In the genomic region with DNA sequence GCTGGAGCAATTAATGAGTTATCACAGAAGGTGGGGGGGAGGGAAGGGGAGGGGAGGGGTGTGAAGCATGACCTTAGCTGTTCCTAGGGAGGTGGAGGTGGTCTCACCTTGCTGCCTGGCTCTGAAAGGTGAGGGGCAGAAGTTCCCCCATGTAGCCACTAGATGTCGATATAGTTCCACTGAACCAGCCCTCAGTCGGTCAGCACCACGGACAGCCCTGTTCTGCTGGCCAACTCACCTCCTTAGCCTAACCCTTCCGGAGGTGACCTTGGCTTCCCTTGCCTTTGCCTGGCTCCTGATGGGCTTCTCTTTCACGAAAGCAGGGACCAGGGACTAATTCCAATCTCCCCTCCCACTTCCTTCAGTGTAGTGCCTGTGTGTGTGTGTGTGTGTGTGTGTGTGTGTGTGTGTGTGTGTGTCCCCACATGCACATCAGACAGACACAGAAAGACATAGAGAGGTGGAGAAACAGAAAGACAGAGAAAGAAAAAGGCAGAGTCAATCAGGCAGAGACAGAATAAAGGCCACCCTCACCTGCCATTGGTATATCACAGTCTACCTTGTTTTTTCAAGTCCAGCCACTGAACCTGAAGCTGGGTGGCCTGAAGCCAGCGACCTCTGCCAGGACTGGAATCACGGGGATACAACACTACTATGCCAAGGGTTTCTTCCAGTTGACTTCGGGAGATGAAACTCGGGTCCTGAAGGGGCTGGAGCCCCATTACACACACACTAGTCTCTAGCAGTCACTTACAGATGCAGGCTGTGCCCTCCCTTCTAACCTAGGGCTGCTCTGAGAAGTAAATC, we compare ENCODE assay signal across 7 mouse cellular contexts.
DNase-seq lines count a peak whose midpoint lies in the region; TF ChIP-seq lines count a peak whose summit lies in the region.

No protein-coding gene starts in this region.

- peaks cover 10% of the 10 kb centered on the region for H3K4me1 ChIP-seq in E14TG2a.4 (replicated peaks; ENCODE audit: low read depth, low read length)

- H3K4me3 ChIP-seq in E14TG2a.4 (replicated peaks; ENCODE audit: low read length) = no peak overlapping the region

- peak; percentile 81 for DNase-seq in ZHBTc4 (ENCODE audit: low read depth, low spot score)
- peak; percentile 76 to 82 for DNase-seq in cerebellum, postnatal 25 days
- DNase-seq in heart, adult 8-10 months (ENCODE audit: low spot score) = peak; percentile 36
- peak; percentile 45 to 70 for DNase-seq in kidney, adult 8-10 months
- DNase-seq in lung, postnatal 14 days = peak; percentile 67
- peak; percentile 25 for DNase-seq in ovary, postnatal 10 days (ENCODE audit: low spot score)

- peaks cover 3% of the 10 kb centered on the region for H3K9me3 ChIP-seq in E14TG2a.4 (ENCODE audit: low read length)

- H3K27me3 ChIP-seq in E14TG2a.4 (ENCODE audit: insufficient read depth, low read length) = no peaks in the 10 kb centered on the region

- H3K36me3 ChIP-seq in E14TG2a.4 (ENCODE audit: insufficient read depth, low read length) = no peaks in the 10 kb centered on the region

- TF ChIP-seq CTCF in E14TG2a.4 (conservative IDR thresholded peaks at IDR 0.05; ENCODE audit: low read length) = peak; percentile 94

Comparison
In these comparisons a context has a peak if more than half of its experiments do, and no peak if none do; other contexts are left out.
1. DNase-seq: peak in every context shown above with its lines; median percentile 81 in ZHBTc4; 79 in cerebellum, postnatal 25 days; 67 in lung, postnatal 14 days; 58 in kidney, adult 8-10 months; 36 in heart, adult 8-10 months; 25 in ovary, postnatal 10 days.